Mouse (Mus musculus) monocyte, adult 5-6 weeks (primary cell): ENCODE data around the gene Cdan1. TPM values are rescaled to one million over a fixed set of nuclear protein-coding genes. Genes with fewer than 3 reads are reported as not detected.

Source experiments
- ATAC-seq: fragments of 153-309, 156-312 bp; replicated peaks from 2 replicates; pipeline ENCODE4 v1.8.0; 2017; ENCODE audit warnings: mild to moderate bottlenecking; ENCODE audit not compliant: low TSS enrichment, insufficient number of reproducible peaks, severe bottlenecking, poor library complexity, low FRiP score
- total RNA-seq: library from RNA; stranded (forward); fragments of 200-1000, 200-491, 200-594 nt; gene quantifications from 3 replicates; pipeline ENCODE4 v1.2.3, GENCODE M21; 2017

Gene Cdan1
- 10.2 to 23.4 TPM (median 12.2 TPM) in 3 replicates for total RNA-seq

DNA sequence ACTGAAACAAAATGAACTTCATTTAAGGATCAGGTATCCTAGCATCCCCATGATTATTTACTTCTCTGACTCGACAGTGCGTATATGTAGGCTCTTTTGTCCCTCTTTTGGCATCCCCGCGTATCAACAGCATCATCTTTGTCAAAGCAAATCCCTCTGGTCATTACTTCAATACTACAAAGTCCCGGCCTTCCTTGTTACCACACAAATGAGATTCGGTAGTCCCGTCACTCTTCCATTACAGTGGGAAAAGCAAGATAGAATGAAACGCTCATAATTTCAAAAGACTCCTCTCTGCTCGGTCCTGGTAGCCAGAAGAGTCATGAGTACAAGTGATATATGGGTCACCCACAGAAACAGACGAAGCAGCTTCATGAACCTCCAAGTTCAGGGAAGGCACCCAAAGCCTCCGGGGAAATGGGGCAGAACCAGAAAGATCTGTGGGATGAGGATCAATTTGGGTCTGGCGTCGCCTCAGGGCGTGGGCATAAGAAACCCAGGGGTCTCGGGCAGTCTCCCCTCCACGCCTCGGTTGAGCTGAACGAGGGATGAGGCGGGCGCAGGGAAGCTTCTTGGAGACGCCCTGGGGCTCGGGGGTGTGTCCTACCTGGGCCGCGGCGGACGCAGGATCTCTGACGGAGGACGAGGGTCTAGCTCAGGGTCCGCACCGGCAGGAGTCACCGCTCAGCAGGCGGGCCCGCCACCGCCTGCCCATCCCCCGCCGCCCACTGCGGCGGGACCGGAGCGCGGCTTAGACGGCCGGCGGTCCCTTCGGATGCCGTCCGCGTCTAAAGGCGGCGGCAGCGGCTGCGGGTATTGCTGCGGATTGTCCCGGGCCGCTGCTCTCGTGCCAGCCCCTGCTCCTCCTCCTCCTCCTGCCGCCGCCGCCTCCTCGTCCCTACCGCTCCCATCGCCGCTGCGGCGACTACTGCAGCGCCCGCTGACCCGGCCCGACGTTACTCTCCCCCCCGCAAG lies at the start of gene Cdan1:
Gene Cdan1 (minus strand): TSS at position 680 of the 975 bp plus-strand sequence.
- ATAC-seq: 0 out of 2 replicates have a peak, but pooled peaks have one; percentile 19

DNA sequence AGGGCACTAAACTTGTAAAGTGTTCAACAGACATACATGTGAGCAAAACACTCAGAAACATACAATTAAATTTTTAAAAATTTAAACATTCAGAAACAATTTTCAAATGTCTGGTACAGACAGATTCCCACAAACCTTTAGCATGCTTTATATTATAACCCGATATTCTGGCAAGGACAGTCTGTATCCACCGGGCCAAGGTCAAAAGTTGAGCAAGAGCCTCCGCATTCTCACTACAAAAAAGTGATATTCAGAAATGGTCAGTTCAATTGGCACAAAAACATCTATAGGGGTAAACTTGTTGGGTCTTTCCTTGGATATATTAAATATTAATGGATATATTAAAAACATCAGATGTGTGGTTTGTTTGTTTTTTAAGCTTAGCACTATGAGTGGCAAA lies 46.4 kb upstream of the Cdan1 start:
- ATAC-seq: no peak

- no peak for ATAC-seq
These were observed 37.7 kb upstream of the Cdan1 start for GRCm38 (mm10) chr2:120887601-120888000.

DNA sequence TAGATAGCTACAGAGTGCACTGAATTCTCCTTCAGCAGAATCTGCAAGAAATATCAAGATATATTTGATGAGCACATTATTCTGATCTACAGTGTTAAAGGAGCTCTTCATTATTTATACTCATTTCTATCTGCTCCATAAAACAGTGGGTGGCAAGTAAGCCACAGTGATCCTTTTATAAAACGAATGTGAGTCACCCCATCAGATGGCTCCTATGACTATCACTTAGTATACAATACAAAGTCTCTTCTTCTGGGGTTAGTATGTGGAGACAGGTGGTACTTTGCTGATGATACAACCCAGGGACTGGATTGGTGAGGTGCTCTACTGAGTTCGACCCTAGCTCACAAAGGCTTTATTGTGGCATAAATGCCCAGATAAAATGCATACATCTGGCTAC lies 23.3 kb upstream of the Cdan1 start:
- ATAC-seq: no peak

GRCm38 (mm10) chr2:120871447-120872336 lies 21.8 kb upstream of the Cdan1 start:
- ATAC-seq: no peak

- no peak for ATAC-seq
These were observed 17.4 kb upstream of the Cdan1 start for GRCm38 (mm10) chr2:120867336-120867735.

DNA sequence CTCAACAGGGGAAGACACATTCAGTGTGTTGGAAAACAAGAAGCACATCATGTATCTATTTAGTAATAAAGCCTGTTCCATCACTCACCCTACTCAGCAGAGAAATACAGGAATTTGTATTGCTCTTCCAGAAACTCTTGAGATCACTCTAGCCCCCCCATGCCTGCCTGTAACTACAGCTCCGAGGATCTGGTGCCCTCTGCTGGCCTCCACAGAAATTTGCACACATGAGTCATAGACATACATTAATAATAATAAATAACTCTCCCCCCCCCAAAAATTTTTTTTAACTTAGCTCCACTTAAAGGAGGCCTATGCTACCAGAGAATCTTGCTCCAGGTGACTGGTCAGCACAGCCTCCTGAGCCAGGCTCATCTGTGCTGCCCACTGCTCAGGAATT lies 16.6 kb upstream of the Cdan1 start:
- no peak for ATAC-seq

GRCm38 (mm10) chr2:120863389-120863788 lies 13.5 kb upstream of the Cdan1 start:
- ATAC-seq: no peak

DNA sequence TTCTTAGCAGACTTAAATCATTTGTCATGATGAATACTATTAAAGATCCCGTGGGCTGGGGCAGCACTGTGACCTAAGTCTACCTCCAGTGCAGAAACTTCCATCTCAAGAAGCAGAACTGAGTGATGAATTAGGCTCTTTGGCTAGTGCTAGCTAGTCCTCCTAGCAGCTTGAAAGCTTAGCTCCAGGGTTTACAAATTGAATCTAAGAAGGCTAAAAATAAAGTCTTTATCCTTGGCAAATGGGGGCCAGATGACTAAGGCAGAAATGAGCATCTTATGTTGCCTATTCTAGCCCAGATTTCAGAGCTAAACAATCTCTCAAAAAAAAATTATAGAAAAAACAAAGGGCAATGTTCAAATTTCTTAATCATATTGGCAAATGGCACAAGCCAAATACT lies 10.8 kb upstream of the Cdan1 start:
- no peak for ATAC-seq

GRCm38 (mm10) chr2:120858131-120858530 lies 8.2 kb upstream of the Cdan1 start:
- no peak for ATAC-seq

DNA sequence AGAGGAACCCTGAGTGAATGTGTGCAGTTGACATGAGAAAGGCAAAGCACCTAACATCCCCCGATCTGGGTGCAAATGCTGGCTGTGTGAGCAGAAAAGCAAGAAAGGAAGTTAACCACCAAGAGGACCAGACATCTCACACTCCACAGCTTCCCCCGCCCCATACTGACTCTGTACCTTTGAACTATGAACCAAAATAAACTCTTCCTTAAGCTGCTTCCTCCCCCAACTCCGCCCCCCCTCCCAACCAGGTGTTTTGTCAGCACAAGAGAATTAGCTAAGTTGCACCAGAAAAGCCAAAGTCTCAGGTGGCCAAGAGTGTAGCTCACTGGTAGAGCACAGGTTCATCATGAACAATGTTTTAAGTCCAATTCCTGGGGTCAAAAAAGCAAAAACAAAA lies 3.2 kb upstream of the Cdan1 start:
- ATAC-seq: no peak

GRCm38 (mm10) chr2:120852626-120853025 lies 2.7 kb upstream of the Cdan1 start:
- ATAC-seq: no peak

DNA sequence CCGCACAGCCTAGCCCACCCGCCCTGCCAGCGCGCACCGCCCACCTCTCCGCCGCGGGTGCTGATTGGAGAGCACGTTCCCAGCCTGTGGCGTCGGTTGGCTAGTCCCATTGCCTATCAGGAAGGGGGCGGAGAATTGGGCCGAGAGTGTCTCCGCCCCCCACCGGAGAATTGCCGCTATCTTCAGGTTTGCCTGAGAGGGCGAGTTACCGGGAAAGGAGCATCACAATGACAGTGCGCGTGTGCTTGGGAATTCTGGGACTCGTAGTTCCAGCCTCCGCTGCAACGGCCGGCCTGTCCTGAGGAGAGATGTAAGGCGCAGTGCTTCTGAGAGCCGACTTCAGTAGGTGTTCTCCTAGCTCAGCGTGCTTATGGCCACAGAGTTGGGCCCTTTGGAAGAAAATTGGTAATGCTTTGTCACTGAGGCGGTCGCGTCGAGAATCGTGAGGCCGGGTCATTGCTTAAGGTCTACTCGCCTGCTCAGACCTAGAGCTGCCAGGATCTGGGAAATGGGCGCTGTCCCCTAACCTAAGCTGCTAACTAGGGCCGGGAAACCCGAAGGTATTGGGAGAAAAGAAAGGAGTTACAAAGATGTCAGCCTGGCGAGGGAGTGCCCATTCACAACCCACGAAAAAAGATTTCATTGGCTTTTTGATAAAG lies 625 bp upstream of the Cdan1 start, which contains the start of gene Ttbk2:
Gene Ttbk2 (minus strand): TSS at position 181 of the 659 bp plus-strand sequence.
- peak; percentile 100 for ATAC-seq

DNA sequence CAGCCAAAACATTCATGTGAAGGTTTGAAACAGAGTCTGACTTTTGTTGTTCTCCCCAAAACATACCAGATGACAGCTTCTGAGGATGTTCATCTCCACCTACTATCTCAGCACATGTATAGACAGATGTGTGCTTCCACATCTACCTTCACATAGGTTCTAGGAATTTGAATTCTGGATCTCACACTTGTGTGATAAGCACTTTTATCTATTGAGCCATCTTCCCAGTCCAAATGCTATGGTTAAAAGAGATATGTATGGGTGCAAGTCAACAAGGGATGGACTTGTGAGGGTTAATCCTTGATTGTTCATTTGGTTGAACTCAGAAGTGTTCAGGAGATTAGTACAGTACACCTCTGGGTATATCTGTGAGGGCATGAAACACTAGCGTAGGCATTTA lies 4.6 kb downstream of the Cdan1 start:
- no peak for ATAC-seq

GRCm38 (mm10) chr2:120843990-120844389 lies 5.9 kb downstream of the Cdan1 start:
- no peak for ATAC-seq

DNA sequence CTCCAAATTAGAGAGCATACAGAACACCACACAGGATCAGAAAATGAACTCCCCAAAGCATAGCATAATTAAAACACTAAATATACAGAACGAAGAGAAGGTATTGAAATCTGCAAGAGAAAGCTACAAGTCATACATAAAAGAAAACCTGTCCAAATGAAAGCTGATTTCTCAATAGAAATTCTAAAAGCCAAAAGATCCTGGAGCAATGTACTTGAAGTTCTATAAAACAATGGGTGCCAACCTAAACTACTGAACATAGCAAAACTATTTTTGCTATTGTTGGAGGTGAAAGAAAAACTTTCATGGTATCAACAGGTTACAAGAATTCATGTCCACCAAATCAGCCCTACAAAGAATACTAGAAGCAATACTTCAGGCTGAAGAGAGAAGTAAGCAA lies 8.7 kb downstream of the Cdan1 start:
- no peak for ATAC-seq

DNA sequence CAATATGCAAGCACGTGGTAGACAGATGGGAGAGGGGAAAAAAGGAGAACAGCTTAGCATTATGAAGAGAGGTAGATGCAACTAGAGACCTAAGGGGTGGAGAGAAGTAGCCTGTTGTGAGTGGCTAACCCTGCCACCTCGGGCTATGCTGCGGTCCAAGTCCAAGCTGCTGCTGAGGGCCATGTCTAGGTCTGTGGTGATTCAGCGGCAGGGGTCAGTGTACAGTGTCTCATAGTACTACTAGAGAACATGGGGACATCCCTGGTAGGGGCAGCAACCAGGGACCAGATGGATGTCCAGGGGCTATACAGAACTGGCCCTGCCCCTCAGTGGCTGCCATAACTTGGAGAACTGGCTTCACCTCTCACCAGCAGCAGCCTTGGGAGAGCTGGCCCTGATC lies 14.8 kb downstream of the Cdan1 start:
- 0 out of 2 replicates have a peak, but pooled peaks have one; percentile 27 for ATAC-seq

- ATAC-seq: no peak
These were observed 22.8 kb downstream of the Cdan1 start for GRCm38 (mm10) chr2:120826936-120827638.
